Mouse (Mus musculus) adrenal gland, adult 2 months (tissue): ENCODE measurements around the gene 4930535I16Rik. TPM values are rescaled to one million over a fixed set of nuclear protein-coding genes. Genes with fewer than 3 reads are reported as not detected.

Source experiments
- DNase-seq: peaks from one replicate; pipeline ENCODE4 v3.0.0; 2021
- polyA plus RNA-seq: library from polyadenylated mRNA; depleted of rRNA; stranded (reverse); fragments of >200 nt; gene quantifications from 2 replicates; pipeline ENCODE4 v1.2.3, GENCODE M21; 2012; rRNA removed
- total RNA-seq, 2 experiments: library from RNA; stranded (reverse); gene quantifications; 2 replicates each; pipeline ENCODE4 v1.2.3; 2021

Gene 4930535I16Rik
- total and polyA plus RNA-seq, 3 experiments, result 0.82 TPM; not detected in 2

DNA sequence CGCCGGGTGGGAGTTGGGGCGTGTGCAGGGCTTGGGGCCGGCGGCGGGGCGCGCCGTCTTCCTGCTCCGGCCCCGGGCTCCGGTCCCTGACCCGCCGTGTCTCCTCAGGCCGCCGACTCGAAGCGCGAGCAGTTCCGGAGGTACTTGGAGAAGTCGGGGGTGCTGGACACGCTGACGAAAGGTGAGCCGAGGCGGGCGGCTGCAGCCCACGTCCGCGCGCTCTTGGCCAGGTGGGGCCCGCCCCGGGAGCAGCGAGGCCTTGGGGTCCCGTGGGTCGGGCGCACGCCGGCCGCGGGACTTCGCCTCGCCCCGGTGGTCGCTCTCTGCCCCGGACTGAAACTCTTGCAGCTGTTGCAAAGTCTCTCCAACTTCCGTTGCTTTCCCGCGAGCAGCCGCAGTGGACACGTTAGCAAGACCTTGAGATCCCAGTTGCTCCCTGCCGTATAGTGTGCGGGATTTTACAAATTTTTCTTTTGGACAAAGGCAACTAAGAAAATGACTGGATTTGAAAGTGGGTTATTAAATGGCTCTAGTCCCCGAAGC, 12.6 kb downstream of the 4930535I16Rik start:
- DNase-seq, result no peak

- peak; percentile 100 for DNase-seq
Measured at GRCm38 (mm10) chr4:123904333-123905125, 13.3 kb downstream of the 4930535I16Rik start, which contains the start of gene Mycbp. Mycbp (plus strand) TSS chr4:123904832.

GRCm38 (mm10) chr4:123903432-123903831, 14.4 kb downstream of the 4930535I16Rik start:
- DNase-seq, result no peak

DNA sequence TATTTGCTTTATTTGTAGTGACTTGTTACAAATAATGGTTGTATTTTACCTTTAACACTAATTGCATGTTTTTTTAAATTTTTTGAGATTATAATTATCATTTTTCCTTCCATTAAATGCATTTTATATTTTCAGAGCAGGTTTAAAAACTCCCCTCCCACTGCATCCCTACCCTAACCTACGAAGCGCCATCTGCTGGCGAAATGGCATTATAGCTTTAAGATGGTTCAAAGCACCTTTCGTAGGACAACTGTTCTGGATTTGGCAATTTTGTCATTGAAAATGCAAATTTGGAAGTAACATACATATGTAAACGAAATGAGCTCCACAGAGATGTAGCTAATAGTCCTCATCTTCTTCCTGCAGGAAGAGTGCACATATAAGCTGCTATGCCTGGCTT, 19.1 kb downstream of the 4930535I16Rik start:
- no peak for DNase-seq

DNA sequence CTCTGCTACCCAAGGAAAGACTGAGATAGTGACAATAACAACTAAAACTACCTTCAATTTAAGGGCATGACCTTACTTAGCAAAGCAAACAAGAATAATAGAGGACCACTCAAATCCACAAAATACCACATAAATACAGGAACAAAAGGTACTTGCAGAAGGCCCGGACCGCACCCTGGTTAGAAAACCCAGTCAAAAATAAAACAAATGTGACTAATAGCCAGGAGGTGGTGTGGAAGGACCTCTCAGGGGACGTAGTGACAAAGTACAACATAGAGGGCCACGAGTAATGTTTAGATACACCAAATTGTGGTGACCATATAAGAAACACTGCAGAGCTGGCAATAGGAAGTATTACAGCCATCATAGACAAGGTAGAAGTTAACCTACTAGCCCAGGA, 23.5 kb downstream of the 4930535I16Rik start:
- no peak for DNase-seq

GRCm38 (mm10) chr4:123893726-123894125, 24.1 kb downstream of the 4930535I16Rik start:
- no peak for DNase-seq

Other genes starting within 250 kb of the 4930535I16Rik start
- 100 to 1,000 TPM; 122 to 138 TPM for gene Macf1, start 233.7 kb downstream of the 4930535I16Rik start, total RNA-seq
- gene Macf1, start 233.7 kb downstream of the 4930535I16Rik start, polyA plus RNA-seq, result 29.1 and 37.6 TPM in 2 replicates
- 100 to 1,000 TPM; 178 to 276 TPM for gene Ndufs5, start 199.8 kb downstream of the 4930535I16Rik start, total RNA-seq
- 11.9 and 15.8 TPM in 2 replicates for gene Ndufs5, start 199.8 kb downstream of the 4930535I16Rik start, polyA plus RNA-seq
- gene Akirin1, start 167.7 kb downstream of the 4930535I16Rik start, total RNA-seq, result 10 to 100 TPM; 60.4 to 76.5 TPM
- 179 and 200 TPM in 2 replicates for gene Akirin1, start 167.7 kb downstream of the 4930535I16Rik start, polyA plus RNA-seq
- gene Rhbdl2, start 130.1 kb downstream of the 4930535I16Rik start, total RNA-seq, result 1 to 10 TPM in 1 of 2 experiments, under 1 TPM in 1; 0.63 to 1.3 TPM
- 0.35 and 0.48 TPM in 2 replicates for gene Rhbdl2, start 130.1 kb downstream of the 4930535I16Rik start, polyA plus RNA-seq
- gene 4933427I04Rik, start 58.3 kb downstream of the 4930535I16Rik start, total RNA-seq, result not detected
- gene 4933427I04Rik, start 58.3 kb downstream of the 4930535I16Rik start, polyA plus RNA-seq, result not detected in 2 replicates
- 10 to 100 TPM; 41.7 to 52.8 TPM for gene Mycbp, start 13.2 kb downstream of the 4930535I16Rik start, total RNA-seq
- gene Mycbp, start 13.2 kb downstream of the 4930535I16Rik start, polyA plus RNA-seq, result 8.0 and 9.2 TPM in 2 replicates
- 10 to 100 TPM; 84.3 to 91.4 TPM for gene Rragc, start 576 bp downstream of the 4930535I16Rik start, total RNA-seq
- 39.6 and 42.8 TPM in 2 replicates for gene Rragc, start 576 bp downstream of the 4930535I16Rik start, polyA plus RNA-seq